Mouse (Mus musculus) heart, postnatal 0 days (tissue): ENCODE measurements around the gene Cttnbp2nl. TPM values are rescaled to one million over a fixed set of nuclear protein-coding genes. Genes with fewer than 3 reads are reported as not detected.

Experiments used
- ATAC-seq: fragments of 200-750 bp; cut with Nextera tagmentation; 2 replicates; pipeline ENCODE4 v1.8.0; 2017; ENCODE audit warnings: low read depth, moderate number of reproducible peaks, moderate library complexity; ENCODE audit not compliant: insufficient read depth
- DNase-seq: peaks from one replicate; pipeline ENCODE4 v3.0.0-alpha.2; 2016; ENCODE audit warnings: low spot score
- H3K27ac ChIP-seq: fragments of 300-500 bp; sonication (generic); 2 replicates; pipeline ENCODE4 v1.5.1; 2014; ENCODE audit warnings: low read depth, mild to moderate bottlenecking
- H3K27me3 ChIP-seq: fragments of 300-500 bp; sonication (generic); 2 replicates; pipeline ENCODE4 v1.6.1; 2014; ENCODE audit warnings: low read length, mixed read lengths; ENCODE audit not compliant: control insufficient read depth, insufficient read depth
- H3K36me3 ChIP-seq: fragments of 300-500 bp; sonication (generic); replicated peaks from 2 replicates; pipeline ENCODE4 v1.6.1; 2014; ENCODE audit warnings: low read length, mixed read lengths; ENCODE audit not compliant: control insufficient read depth, insufficient read depth
- H3K4me1 ChIP-seq: fragments of 300-500 bp; sonication (generic); 2 replicates; pipeline ENCODE4 v1.6.1; 2014; ENCODE audit warnings: antibody characterized with exemption; ENCODE audit not compliant: control insufficient read depth, insufficient read depth
- H3K4me2 ChIP-seq: fragments of 300-500 bp; sonication (generic); 2 replicates; pipeline ENCODE4 v1.6.1; 2014; ENCODE audit warnings: low read depth, mild to moderate bottlenecking, low read length, moderate library complexity
- H3K4me3 ChIP-seq: fragments of 300-500 bp; sonication (generic); 2 replicates; pipeline ENCODE4 v1.5.1; 2014; ENCODE audit warnings: low read depth, low read length
- H3K9ac ChIP-seq: fragments of 300-500 bp; sonication (generic); replicated peaks from 2 replicates; pipeline ENCODE4 v1.6.1; 2014; ENCODE audit warnings: low read depth, low read length, mixed read lengths
- H3K9me3 ChIP-seq: fragments of 300-500 bp; sonication (generic); replicated peaks from 2 replicates; pipeline ENCODE4 v1.6.1; 2016; ENCODE audit warnings: low read length; ENCODE audit not compliant: control insufficient read depth
- CTCF ChIP-seq: IDR thresholded peaks from 2 replicates; pipeline ENCODE4 v1.5.1; 2016; ENCODE audit warnings: antibody characterized with exemption, control low read depth, low read depth
- EP300 ChIP-seq: IDR thresholded peaks from 2 replicates; pipeline ENCODE4 v1.6.1; 2016; ENCODE audit warnings: antibody characterized with exemption, low read depth
- WGBS: fragments of 180-500 bp; shearing (Covaris S2); extraction: QIAGEN DNeasy Blood & Tissue Kit; methylation state at CpG from one replicate; pipeline ENCODE4 v1.1.7; 2014; 5-methylcytosine and 5-hydroxymethylcytosine counted together
- polyA plus RNA-seq: library from polyadenylated mRNA; unstranded; fragments of >200 nt; fragmentation: Nextera tagmentation; extraction: Ambion mirVana; gene quantifications from 2 replicates; pipeline ENCODE4 v1.2.1, GENCODE M21; 2015
- total RNA-seq: library from RNA; depleted of rRNA; stranded (reverse); fragments of >200 nt; gene quantifications from 2 replicates; pipeline ENCODE4 v1.2.3, GENCODE M21; 2014; ENCODE audit warnings: low replicate concordance

Gene Cttnbp2nl
- total and polyA plus RNA-seq, 2 experiments from 2014 or later, result 12.6 to 15.0 TPM

DNA sequence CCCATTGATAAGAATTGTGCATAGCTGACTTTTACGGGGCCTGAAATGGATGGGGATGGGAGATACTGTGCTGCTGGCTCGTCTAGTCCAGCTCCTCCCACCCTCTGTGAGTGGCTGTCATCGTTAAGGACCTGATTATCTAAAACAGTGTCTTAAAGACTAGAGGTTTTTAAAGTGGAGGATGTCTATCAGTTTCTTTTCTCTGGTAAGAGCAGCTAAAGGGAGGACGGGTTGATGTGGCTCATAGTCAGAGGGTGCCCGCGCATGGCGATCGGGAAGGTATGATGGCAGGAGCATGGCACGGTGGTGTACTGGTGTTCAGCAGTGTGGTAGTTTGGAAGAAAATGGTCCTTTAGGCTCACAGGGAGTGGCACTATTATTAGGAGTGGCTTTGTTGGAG is 9.7 kb upstream of the Cttnbp2nl start:
- 73% methylated on average over 9 of the region's 9 CpGs for WGBS
- TF ChIP-seq EP300 (no peak), CTCF (no peak)
- Histone ChIP-seq H3K4me2 (no peak overlapping the region), H3K4me1 (no peaks in the 10 kb centered on the region), H3K9ac (no peak overlapping the region), H3K4me3 (no peak overlapping the region), H3K36me3 (no peaks in the 10 kb centered on the region), H3K27ac (no peak overlapping the region), H3K27me3 (no peaks in the 10 kb centered on the region), H3K9me3 (no peaks in the 10 kb centered on the region)
- no peak for DNase-seq
- no peak for ATAC-seq

DNA sequence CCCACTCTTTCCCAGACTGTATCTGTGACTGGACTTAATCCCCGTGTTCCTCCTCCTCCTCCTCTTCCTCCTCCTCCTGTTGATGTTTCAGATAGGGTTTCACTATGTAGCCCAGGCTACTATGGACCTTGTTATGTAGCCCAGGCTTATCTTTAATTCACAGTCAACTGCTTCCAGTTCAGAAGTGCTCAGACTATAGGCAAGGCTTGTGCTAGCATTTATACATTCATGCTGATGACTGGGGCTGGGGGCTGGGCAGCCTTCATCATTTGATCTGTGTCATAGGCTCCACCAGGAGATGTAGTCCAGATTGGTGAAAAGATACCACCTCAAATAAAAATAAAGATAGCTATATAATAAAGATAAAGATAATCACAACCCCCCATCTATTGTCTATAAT is 9.0 kb upstream of the Cttnbp2nl start:
- no peak for TF ChIP-seq EP300
- TF ChIP-seq CTCF, result no peak

DNA sequence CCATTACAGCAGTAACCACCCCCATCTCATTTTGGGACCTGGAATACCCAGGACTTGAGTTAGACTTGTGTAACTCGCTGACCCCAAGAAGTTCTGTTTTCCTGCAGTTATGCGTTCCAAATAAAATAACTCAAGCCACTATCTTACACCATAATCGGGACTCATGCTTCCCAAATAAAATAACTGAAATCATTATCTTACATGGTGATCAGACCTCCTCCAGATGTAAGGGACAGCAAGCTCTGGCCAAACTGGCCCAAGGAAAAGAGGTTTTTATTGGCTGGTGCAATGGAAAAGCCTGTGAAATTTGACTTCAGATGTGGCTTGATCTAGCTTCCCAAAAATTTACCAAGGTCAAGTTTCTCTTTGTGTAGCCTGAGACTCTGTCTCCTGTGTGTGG is 8.6 kb upstream of the Cttnbp2nl start:
- no peaks in the 10 kb centered on the region for H3K4me1 ChIP-seq
- no peak overlapping the region for H3K4me3 ChIP-seq
- TF ChIP-seq EP300, result no peak
- no peak for TF ChIP-seq CTCF
- H3K36me3 ChIP-seq, result no peaks in the 10 kb centered on the region
- H3K4me2 ChIP-seq, result no peak overlapping the region
- 71% methylated on average over 3 of the region's 3 CpGs for WGBS
- DNase-seq, result no peak
- H3K27ac ChIP-seq, result no peak overlapping the region
- H3K9me3 ChIP-seq, result no peaks in the 10 kb centered on the region
- no peaks in the 10 kb centered on the region for H3K27me3 ChIP-seq
- ATAC-seq, result no peak
- H3K9ac ChIP-seq, result no peak overlapping the region

More for the DNA sequence above, 9.0 kb upstream of the Cttnbp2nl start:
- Histone ChIP-seq H3K27ac (no peak overlapping the region), H3K27me3 (no peaks in the 10 kb centered on the region), H3K4me1 (no peaks in the 10 kb centered on the region), H3K4me3 (no peak overlapping the region), H3K9me3 (no peaks in the 10 kb centered on the region), H3K4me2 (no peak overlapping the region), H3K36me3 (no peaks in the 10 kb centered on the region), H3K9ac (no peak overlapping the region)
- DNase-seq (no peak), ATAC-seq (no peak)
- WGBS, result 43% methylated on average over 1 of the region's 1 CpGs

DNA sequence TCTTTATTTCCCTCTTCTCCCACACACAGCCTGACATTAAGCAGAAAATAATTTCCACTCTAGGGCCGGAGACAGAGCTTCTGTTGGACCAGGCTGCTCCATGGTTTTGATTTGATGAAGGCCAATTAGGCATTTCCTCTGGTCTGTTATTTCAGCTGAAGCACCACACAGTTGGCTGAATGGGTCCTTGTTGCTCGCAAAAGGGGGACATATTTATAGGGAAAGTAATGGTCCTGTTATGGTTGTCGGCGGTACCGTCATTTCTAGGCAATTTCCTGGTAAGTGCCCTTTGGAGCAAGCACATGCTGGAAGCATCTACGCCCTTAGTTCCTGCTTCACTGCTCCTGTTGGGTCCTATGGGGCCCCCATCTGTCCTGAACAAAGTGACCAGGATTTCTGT is 8.0 kb upstream of the Cttnbp2nl start:
- no peaks in the 10 kb centered on the region for H3K4me1 ChIP-seq
- H3K4me2 ChIP-seq, result no peak overlapping the region
- H3K27ac ChIP-seq, result 0 out of 2 replicates have a peak overlapping the region, but pooled peaks have one; percentile 4
- no peaks in the 10 kb centered on the region for H3K27me3 ChIP-seq
- DNase-seq (no peak), ATAC-seq (no peak)
- H3K36me3 ChIP-seq, result no peaks in the 10 kb centered on the region
- H3K9me3 ChIP-seq, result no peaks in the 10 kb centered on the region
- H3K4me3 ChIP-seq, result no peak overlapping the region
- H3K9ac ChIP-seq, result no peak overlapping the region
- TF ChIP-seq CTCF (no peak), EP300 (no peak)
- WGBS, result 62% methylated on average over 6 of the region's 6 CpGs

DNA sequence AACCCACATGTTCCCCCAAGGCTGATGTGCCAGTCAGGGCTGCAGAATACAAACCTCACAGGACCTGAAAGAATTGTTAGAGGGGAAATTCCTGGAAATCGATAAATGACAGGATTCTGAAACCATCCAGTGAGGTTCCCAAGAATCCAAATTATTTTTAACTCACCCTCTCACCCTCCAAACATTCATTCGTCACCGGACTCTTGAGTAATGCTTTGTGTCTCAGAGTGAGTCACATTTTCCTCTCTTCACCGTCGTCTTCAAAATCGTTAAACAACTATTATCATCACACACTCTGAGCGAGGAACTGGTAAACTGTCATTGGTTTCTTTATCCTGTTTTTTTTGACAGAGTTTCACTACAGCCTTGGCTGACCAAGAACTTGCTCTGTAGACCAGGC is 7.0 kb upstream of the Cttnbp2nl start:
- H3K9me3 ChIP-seq, result no peaks in the 10 kb centered on the region
- peaks cover 3% of the 10 kb centered on the region; the same call in 1 of the 2 replicates for H3K4me1 ChIP-seq
- DNase-seq (no peak), ATAC-seq (no peak)
- H3K4me2 ChIP-seq, result no peak overlapping the region
- H3K27me3 ChIP-seq, result no peaks in the 10 kb centered on the region
- no peaks in the 10 kb centered on the region for H3K36me3 ChIP-seq
- no peak overlapping the region for H3K27ac ChIP-seq
- no peak overlapping the region for H3K9ac ChIP-seq
- H3K4me3 ChIP-seq, result no peak overlapping the region
- TF ChIP-seq EP300 (no peak), CTCF (no peak)
- WGBS, result 14% methylated on average over 7 of the region's 7 CpGs
